ENCODE assay signal across 21 mouse cellular contexts in genomic region chr3:138309910-138310309, GRCm38 (mm10). TPM values are rescaled to one million over a fixed set of nuclear protein-coding genes. Genes with fewer than 3 reads are reported as not detected.
"Had no signal": no experiment of that assay in that cellular context is flagged by ENCODE, and none has a peak within 500 bp of the region (broad histone marks: within the 10 kb centered on the region; RNA-seq: fewer than 3 reads in every experiment).

No protein-coding gene starts in this region.

- H3K27me3 ChIP-seq: limb, embryonic 12.5 days; liver, embryonic 15.5 days; lung, embryonic 15.5 days; megakaryocyte, embryonic 14.5 days; midbrain, embryonic 15.5 days; neural tube, embryonic 13.5 days had no signal

- H3K27ac ChIP-seq: layer of hippocampus, adult 2 months; limb, embryonic 12.5 days; liver, embryonic 15.5 days; lung, embryonic 15.5 days; macrophage; midbrain, embryonic 15.5 days; neural tube, embryonic 13.5 days had no signal

- H3K36me3 ChIP-seq: limb, embryonic 12.5 days; liver, embryonic 15.5 days; lung, embryonic 15.5 days; midbrain, embryonic 15.5 days; neural tube, embryonic 13.5 days had no signal

- ATAC-seq: intestine, embryonic 16.5 days; midbrain, embryonic 15.5 days had no signal

- DNase-seq: kidney, adult 2 months; kidney, postnatal 25 days; liver; retina, postnatal 1 day; right cerebral cortex, postnatal 4 days; thymus, adult 18-20 months; thymus, postnatal 14 days had no signal

- H3K9ac ChIP-seq: limb, embryonic 12.5 days; liver, embryonic 15.5 days; lung, embryonic 15.5 days; midbrain, embryonic 15.5 days; neural tube, embryonic 13.5 days had no signal

- H3K4me1 ChIP-seq: liver, embryonic 15.5 days; megakaryocyte, embryonic 14.5 days; neural tube, embryonic 13.5 days had no signal

- H3K4me3 ChIP-seq: layer of hippocampus, adult 2 months; limb, embryonic 12.5 days; liver, embryonic 15.5 days; lung, embryonic 15.5 days; megakaryocyte, embryonic 14.5 days; midbrain, embryonic 15.5 days; neural tube, embryonic 13.5 days had no signal

- H3K4me2 ChIP-seq: limb, embryonic 12.5 days; liver, embryonic 15.5 days; lung, embryonic 15.5 days; midbrain, embryonic 11.5 days; midbrain, embryonic 15.5 days; neural tube, embryonic 13.5 days had no signal

- H3K9me3 ChIP-seq: limb, embryonic 12.5 days; liver, embryonic 15.5 days; lung, embryonic 15.5 days; midbrain, embryonic 15.5 days; neural tube, embryonic 13.5 days had no signal

RNA-seq across cellular contexts. Expression of gene Adh6a, which starts 3.2 kb away (rescaled TPM):
- total RNA-seq: layer of hippocampus, adult 2 months; layer of hippocampus, postnatal 10 days; left cerebral cortex, postnatal 36 days; monocyte, adult 5-6 weeks had no signal
- polyA plus RNA-seq: kidney, embryonic 16.5 days; limb, embryonic 12.5 days; liver, embryonic 15.5 days; macrophage; midbrain, embryonic 11.5 days; midbrain, embryonic 15.5 days had no signal

RNA-seq across cellular contexts. Expression of gene Adh6b, which starts 31.7 kb away (rescaled TPM):
- total RNA-seq: layer of hippocampus, adult 2 months; left cerebral cortex, postnatal 36 days; monocyte, adult 5-6 weeks had no signal
- polyA plus RNA-seq: macrophage; midbrain, embryonic 15.5 days had no signal

RNA-seq across cellular contexts. Expression of gene Adh1, which starts 49.1 kb away (rescaled TPM):
- total RNA-seq: monocyte, adult 5-6 weeks had no signal
- polyA plus RNA-seq: macrophage had no signal
